Comparison of ENCODE assay signal across 17 mouse cellular contexts in genomic region chr11:75964476-75964730, GRCm38 (mm10). TPM values are rescaled to one million over a fixed set of nuclear protein-coding genes. Genes with fewer than 3 reads are reported as not detected.
DNase-seq lines count a peak whose midpoint lies in the region; ATAC-seq lines count a peak whose summit lies in the region.
"Had no signal": no experiment of that assay in that cellular context is flagged by ENCODE, and none has a peak within 500 bp of the region (broad histone marks: within the 10 kb centered on the region; RNA-seq: fewer than 3 reads in every experiment).

No protein-coding gene starts in this region.

- peak overlapping the region; percentile 44 for H3K27ac ChIP-seq in heart, embryonic 10.5 days
- no peak overlapping the region for H3K27ac ChIP-seq in neural tube, embryonic 14.5 days (ENCODE audit: low read depth, low read length)
- H3K27ac ChIP-seq in neural tube, embryonic 15.5 days (replicated peaks), result no peak overlapping the region
- no peak overlapping the region for H3K27ac ChIP-seq in limb, embryonic 12.5 days
- H3K27ac ChIP-seq: embryonic facial prominence, embryonic 15.5 days; liver, embryonic 12.5 days; macrophage had no signal

- H3K36me3 ChIP-seq in heart, embryonic 10.5 days, result no peaks in the 10 kb centered on the region
- H3K36me3 ChIP-seq in neural tube, embryonic 14.5 days (ENCODE audit: control insufficient read depth, insufficient read depth, low read length), result no peaks in the 10 kb centered on the region
- no peaks in the 10 kb centered on the region for H3K36me3 ChIP-seq in neural tube, embryonic 15.5 days
- no peaks in the 10 kb centered on the region for H3K36me3 ChIP-seq in limb, embryonic 12.5 days
- H3K36me3 ChIP-seq: embryonic facial prominence, embryonic 15.5 days; liver, embryonic 12.5 days had no signal

- H3K4me1 ChIP-seq in heart, embryonic 10.5 days, result peaks cover 46% of the 10 kb centered on the region
- peaks cover 24% of the 10 kb centered on the region for H3K4me1 ChIP-seq in neural tube, embryonic 14.5 days (ENCODE audit: control insufficient read depth, insufficient read depth, low read length)
- H3K4me1 ChIP-seq in neural tube, embryonic 15.5 days, result peaks cover 39% of the 10 kb centered on the region
- H3K4me1 ChIP-seq in limb, embryonic 12.5 days (replicated peaks), result peaks cover 29% of the 10 kb centered on the region

- H3K9me3 ChIP-seq in heart, embryonic 10.5 days, result no peaks in the 10 kb centered on the region
- H3K9me3 ChIP-seq in neural tube, embryonic 14.5 days (ENCODE audit: control insufficient read depth, low read length), result no peaks in the 10 kb centered on the region
- no peaks in the 10 kb centered on the region for H3K9me3 ChIP-seq in neural tube, embryonic 15.5 days (replicated peaks)
- H3K9me3 ChIP-seq in limb, embryonic 12.5 days, result no peaks in the 10 kb centered on the region
- H3K9me3 ChIP-seq: embryonic facial prominence, embryonic 15.5 days; liver, embryonic 12.5 days had no signal

- DNase-seq in heart, embryonic 10.5 days (ENCODE audit: low spot score), result no peak
- no peak for DNase-seq in heart, adult 11 months
- DNase-seq in spleen, postnatal 36 days (ENCODE audit: low spot score in 2 of 2), result no peak
- DNase-seq in cerebellum, adult 8-10 months, result no peak
- DNase-seq: B cell, adult 2 months; cerebellum, adult 11-12 months; heart, adult 18-20 months; heart, postnatal 10 days; thymus, adult 2 months had no signal

- no peak overlapping the region for H3K4me3 ChIP-seq in heart, embryonic 10.5 days
- no peak overlapping the region for H3K4me3 ChIP-seq in neural tube, embryonic 14.5 days (ENCODE audit: low read depth, low read length)
- no peak overlapping the region for H3K4me3 ChIP-seq in neural tube, embryonic 15.5 days (replicated peaks)
- no peak overlapping the region for H3K4me3 ChIP-seq in limb, embryonic 12.5 days (replicated peaks)
- H3K4me3 ChIP-seq: embryonic facial prominence, embryonic 15.5 days; liver, embryonic 12.5 days had no signal

- WGBS in heart, embryonic 10.5 days, result 62% methylated on average over 4 of the region's 4 CpGs
- WGBS in neural tube, embryonic 14.5 days, result 27% methylated on average over 4 of the region's 4 CpGs
- WGBS in neural tube, embryonic 15.5 days, result 43% methylated on average over 4 of the region's 4 CpGs
- 50% methylated on average over 4 of the region's 4 CpGs for WGBS in limb, embryonic 12.5 days

- H3K4me2 ChIP-seq in neural tube, embryonic 14.5 days (ENCODE audit: low read depth, low read length), result 0 out of 2 replicates have a peak overlapping the region, but pooled peaks have one; percentile 3
- H3K4me2 ChIP-seq in neural tube, embryonic 15.5 days, result no peak overlapping the region
- peak overlapping the region; percentile 28 for H3K4me2 ChIP-seq in limb, embryonic 12.5 days
- H3K4me2 ChIP-seq: embryonic facial prominence, embryonic 15.5 days; liver, embryonic 12.5 days; lung, embryonic 14.5 days had no signal

- ATAC-seq in neural tube, embryonic 14.5 days (ENCODE audit: low read depth), result no peak
- no peak for ATAC-seq in neural tube, embryonic 15.5 days (ENCODE audit: low FRiP score)
- ATAC-seq in limb, embryonic 12.5 days (ENCODE audit: insufficient number of reproducible peaks, insufficient read depth, low FRiP score, low TSS enrichment, low read depth), result no peak
- ATAC-seq: inflammation-experienced regulatory T-cells, adult 6 months; liver, embryonic 12.5 days had no signal

- H3K9ac ChIP-seq in neural tube, embryonic 14.5 days (replicated peaks; ENCODE audit: low read depth, low read length), result no peak overlapping the region
- H3K9ac ChIP-seq in neural tube, embryonic 15.5 days (replicated peaks), result no peak overlapping the region
- no peak overlapping the region; the same call in 1 of the 2 replicates for H3K9ac ChIP-seq in limb, embryonic 12.5 days (replicated peaks)
- H3K9ac ChIP-seq: embryonic facial prominence, embryonic 15.5 days; liver, embryonic 12.5 days; lung, embryonic 14.5 days had no signal

- H3K27me3 ChIP-seq in heart, embryonic 10.5 days (ENCODE audit: insufficient read depth, poor library complexity, severe bottlenecking), result peaks cover 48% of the 10 kb centered on the region
- peaks cover 2% of the 10 kb centered on the region; the same call in 1 of the 2 replicates for H3K27me3 ChIP-seq in neural tube, embryonic 14.5 days (ENCODE audit: control insufficient read depth, insufficient read depth, low read length)
- H3K27me3 ChIP-seq in neural tube, embryonic 15.5 days (replicated peaks), result peaks cover 13% of the 10 kb centered on the region
- peaks cover 51% of the 10 kb centered on the region for H3K27me3 ChIP-seq in limb, embryonic 12.5 days

RNA-seq across cellular contexts. Expression of gene Rph3al, which starts 26.2 kb away (rescaled TPM):
- polyA plus RNA-seq in heart, embryonic 10.5 days (2016; fragmentation: Nextera tagmentation; extraction: Ambion mirVana), result 3.9 and 4.1 TPM in 2 replicates
- polyA plus RNA-seq in neural tube, embryonic 14.5 days (2014; fragmentation: Nextera tagmentation; extraction: Ambion mirVana), result 1.3 and 2.1 TPM in 2 replicates
- polyA plus RNA-seq in neural tube, embryonic 15.5 days (2015; fragmentation: Nextera tagmentation; extraction: Ambion mirVana), result 2.3 and 3.1 TPM in 2 replicates
- 2.3 and 3.0 TPM in 2 replicates for polyA plus RNA-seq in limb, embryonic 12.5 days (2016; fragmentation: Nextera tagmentation; extraction: Ambion mirVana)
- polyA plus RNA-seq: macrophage had no signal

RNA-seq across cellular contexts. Expression of gene 1700016K19Rik, which starts 35.3 kb away (rescaled TPM):
- 0.16 TPM in 1 of 2 replicates, not detected in the other for polyA plus RNA-seq in heart, embryonic 10.5 days (2016; fragmentation: Nextera tagmentation; extraction: Ambion mirVana)
- polyA plus RNA-seq in neural tube, embryonic 14.5 days (2014; fragmentation: Nextera tagmentation; extraction: Ambion mirVana), result 1.2 and 1.7 TPM in 2 replicates
- 2.9 and 3.3 TPM in 2 replicates for polyA plus RNA-seq in neural tube, embryonic 15.5 days (2015; fragmentation: Nextera tagmentation; extraction: Ambion mirVana)
- polyA plus RNA-seq in limb, embryonic 12.5 days (2016; fragmentation: Nextera tagmentation; extraction: Ambion mirVana), result 0.23 and 0.70 TPM in 2 replicates
- polyA plus RNA-seq: liver, embryonic 12.5 days; macrophage had no signal
